Mouse (Mus musculus): Measurements from ENCODE around the gene Sorbs2. TPM values are rescaled to one million over a fixed set of nuclear protein-coding genes. Genes with fewer than 3 reads are reported as not detected.

Gene Sorbs2
- polyA plus RNA-seq, 1 experiment from 2014 or later, result 476 TPM

GRCm38 (mm10) chr8:45621576-45622178, 114.1 kb downstream of the Sorbs2 start:
- Histone ChIP-seq H3K4me2 (ENCODE audit: low read length) (no peak overlapping the region), H3K36me3 (ENCODE audit: control insufficient read depth, insufficient read depth, low read length) (no peaks in the 10 kb centered on the region), H3K9me3 (ENCODE audit: control insufficient read depth, low read length) (no peaks in the 10 kb centered on the region), H3K4me1 (ENCODE audit: control insufficient read depth in 2 of 2, insufficient read depth in 2 of 2, low read length in 2 of 2) (peaks cover 3 to 4% of the 10 kb centered on the region in 2 experiments; a peak in 2 of 4 replicates), H3K4me3 (ENCODE audit: control insufficient read depth in 1 of 2, insufficient read depth in 1 of 2, low read depth in 1 of 2, low read length in 2 of 2) (no peak overlapping the region), H3K9ac (ENCODE audit: low read length) (no peak overlapping the region), H3K27ac (replicated peaks in 1 of 2; ENCODE audit: control insufficient read depth in 1 of 2, insufficient read depth in 1 of 2, low read depth in 2 of 2, low read length in 2 of 2) (no peak overlapping the region), H3K27me3 (ENCODE audit: control insufficient read depth, insufficient read depth, low read length) (no peaks in the 10 kb centered on the region)
- WGBS, result 65% methylated on average over 15 of the region's 15 CpGs
- no peak for ATAC-seq (ENCODE audit: insufficient number of reproducible peaks, insufficient read depth, low FRiP score, low read depth)

GRCm38 (mm10) chr8:45626406-45626805, 118.8 kb downstream of the Sorbs2 start:
- H3K9ac ChIP-seq (ENCODE audit: low read length), result no peak overlapping the region
- no peaks in the 10 kb centered on the region for H3K36me3 ChIP-seq (ENCODE audit: control insufficient read depth, insufficient read depth, low read length)
- no peak overlapping the region for H3K27ac ChIP-seq (replicated peaks in 1 of 2; ENCODE audit: control insufficient read depth in 1 of 2, insufficient read depth in 1 of 2, low read depth in 2 of 2, low read length in 2 of 2)
- H3K4me3 ChIP-seq (ENCODE audit: control insufficient read depth in 1 of 2, insufficient read depth in 1 of 2, low read depth in 1 of 2, low read length in 2 of 2), result no peak overlapping the region
- 46% methylated on average over 5 of the region's 5 CpGs for WGBS
- ATAC-seq (ENCODE audit: insufficient number of reproducible peaks, insufficient read depth, low FRiP score, low read depth), result no peak
- H3K27me3 ChIP-seq (ENCODE audit: control insufficient read depth, insufficient read depth, low read length), result no peaks in the 10 kb centered on the region
- H3K4me2 ChIP-seq (ENCODE audit: low read length), result no peak overlapping the region
- H3K9me3 ChIP-seq (ENCODE audit: control insufficient read depth, low read length), result no peaks in the 10 kb centered on the region
- no peaks in the 10 kb centered on the region for H3K4me1 ChIP-seq (ENCODE audit: control insufficient read depth in 2 of 2, insufficient read depth in 2 of 2, low read length in 2 of 2)

GRCm38 (mm10) chr8:45627246-45628241, 120.0 kb downstream of the Sorbs2 start:
- H3K27me3 ChIP-seq (ENCODE audit: control insufficient read depth, insufficient read depth, low read length), result no peaks in the 10 kb centered on the region
- peak overlapping the region; percentile 77 to 97 for H3K27ac ChIP-seq (replicated peaks in 1 of 2; ENCODE audit: control insufficient read depth in 1 of 2, insufficient read depth in 1 of 2, low read depth in 2 of 2, low read length in 2 of 2)
- 1% methylated on average over 28 of the region's 28 CpGs for WGBS
- no peaks in the 10 kb centered on the region for H3K4me1 ChIP-seq (ENCODE audit: control insufficient read depth in 2 of 2, insufficient read depth in 2 of 2, low read length in 2 of 2)
- H3K36me3 ChIP-seq (ENCODE audit: control insufficient read depth, insufficient read depth, low read length), result no peaks in the 10 kb centered on the region
- peak; percentile 88 for ATAC-seq (ENCODE audit: insufficient number of reproducible peaks, insufficient read depth, low FRiP score, low read depth)
- H3K4me2 ChIP-seq (ENCODE audit: low read length), result peak overlapping the region; percentile 79
- peak overlapping the region; percentile 71 to 80 for H3K4me3 ChIP-seq (ENCODE audit: control insufficient read depth in 1 of 2, insufficient read depth in 1 of 2, low read depth in 1 of 2, low read length in 2 of 2)
- H3K9me3 ChIP-seq (ENCODE audit: control insufficient read depth, low read length), result no peaks in the 10 kb centered on the region
- H3K9ac ChIP-seq (ENCODE audit: low read length), result peak overlapping the region; percentile 91

- Histone ChIP-seq H3K27ac (replicated peaks in 1 of 2; ENCODE audit: control insufficient read depth in 1 of 2, insufficient read depth in 1 of 2, low read depth in 2 of 2, low read length in 2 of 2) (peak overlapping the region; percentile 77 to 97), H3K9ac (ENCODE audit: low read length) (peak overlapping the region; percentile 91), H3K9me3 (ENCODE audit: control insufficient read depth, low read length) (no peaks in the 10 kb centered on the region), H3K36me3 (ENCODE audit: control insufficient read depth, insufficient read depth, low read length) (no peaks in the 10 kb centered on the region), H3K4me2 (ENCODE audit: low read length) (peak overlapping the region; percentile 79), H3K4me3 (ENCODE audit: control insufficient read depth in 1 of 2, insufficient read depth in 1 of 2, low read depth in 1 of 2, low read length in 2 of 2) (peak overlapping the region; percentile 71 to 80), H3K4me1 (ENCODE audit: control insufficient read depth in 2 of 2, insufficient read depth in 2 of 2, low read length in 2 of 2) (peaks cover 0 to 3% of the 10 kb centered on the region in 2 experiments; a peak in 1 of 4 replicates), H3K27me3 (ENCODE audit: control insufficient read depth, insufficient read depth, low read length) (no peaks in the 10 kb centered on the region)
- WGBS, result 30% methylated on average over 9 of the region's 9 CpGs
- no peak for ATAC-seq (ENCODE audit: insufficient number of reproducible peaks, insufficient read depth, low FRiP score, low read depth)
These were observed 121.0 kb downstream of the Sorbs2 start for GRCm38 (mm10) chr8:45628421-45629065.

GRCm38 (mm10) chr8:45629066-45629430, 121.5 kb downstream of the Sorbs2 start:
- Histone ChIP-seq H3K9me3 (ENCODE audit: control insufficient read depth, low read length) (no peaks in the 10 kb centered on the region), H3K27me3 (ENCODE audit: control insufficient read depth, insufficient read depth, low read length) (no peaks in the 10 kb centered on the region), H3K36me3 (ENCODE audit: control insufficient read depth, insufficient read depth, low read length) (no peaks in the 10 kb centered on the region), H3K4me2 (ENCODE audit: low read length) (peak overlapping the region; percentile 79), H3K27ac (replicated peaks in 1 of 2; ENCODE audit: control insufficient read depth in 1 of 2, insufficient read depth in 1 of 2, low read depth in 2 of 2, low read length in 2 of 2) (peak overlapping the region; percentile 77 to 97), H3K4me3 (ENCODE audit: control insufficient read depth in 1 of 2, insufficient read depth in 1 of 2, low read depth in 1 of 2, low read length in 2 of 2) (peak overlapping the region; percentile 71 to 80), H3K4me1 (ENCODE audit: control insufficient read depth in 2 of 2, insufficient read depth in 2 of 2, low read length in 2 of 2) (peaks cover 0 to 5% of the 10 kb centered on the region in 2 experiments; a peak in 1 of 4 replicates), H3K9ac (ENCODE audit: low read length) (peak overlapping the region; percentile 91)
- WGBS, result 46% methylated on average over 8 of the region's 8 CpGs
- no peak for ATAC-seq (ENCODE audit: insufficient number of reproducible peaks, insufficient read depth, low FRiP score, low read depth)

GRCm38 (mm10) chr8:45631023-45631422, 123.4 kb downstream of the Sorbs2 start:
- Histone ChIP-seq H3K27ac (replicated peaks in 1 of 2; ENCODE audit: control insufficient read depth in 1 of 2, insufficient read depth in 1 of 2, low read depth in 2 of 2, low read length in 2 of 2) (no peak overlapping the region), H3K9ac (ENCODE audit: low read length) (peak overlapping the region; percentile 91; the same call in 1 of the 2 replicates), H3K36me3 (ENCODE audit: control insufficient read depth, insufficient read depth, low read length) (no peaks in the 10 kb centered on the region), H3K4me2 (ENCODE audit: low read length) (peak overlapping the region; percentile 79), H3K4me3 (ENCODE audit: control insufficient read depth in 1 of 2, insufficient read depth in 1 of 2, low read depth in 1 of 2, low read length in 2 of 2) (peak overlapping the region in 1 of 2 experiments; percentile 80; a peak in 1 of 4 replicates), H3K27me3 (ENCODE audit: control insufficient read depth, insufficient read depth, low read length) (no peaks in the 10 kb centered on the region), H3K4me1 (ENCODE audit: control insufficient read depth in 2 of 2, insufficient read depth in 2 of 2, low read length in 2 of 2) (peaks cover 3 to 11% of the 10 kb centered on the region in 2 experiments; a peak in 2 of 4 replicates), H3K9me3 (ENCODE audit: control insufficient read depth, low read length) (no peaks in the 10 kb centered on the region)
- no peak for ATAC-seq (ENCODE audit: insufficient number of reproducible peaks, insufficient read depth, low FRiP score, low read depth)
- 64% methylated on average over 7 of the region's 8 CpGs for WGBS

- H3K4me3 ChIP-seq (ENCODE audit: control insufficient read depth in 1 of 2, insufficient read depth in 1 of 2, low read depth in 1 of 2, low read length in 2 of 2), result no peak overlapping the region
- no peaks in the 10 kb centered on the region for H3K36me3 ChIP-seq (ENCODE audit: control insufficient read depth, insufficient read depth, low read length)
- H3K27me3 ChIP-seq (ENCODE audit: control insufficient read depth, insufficient read depth, low read length), result no peaks in the 10 kb centered on the region
- no peak overlapping the region for H3K27ac ChIP-seq (replicated peaks in 1 of 2; ENCODE audit: control insufficient read depth in 1 of 2, insufficient read depth in 1 of 2, low read depth in 2 of 2, low read length in 2 of 2)
- H3K9me3 ChIP-seq (ENCODE audit: control insufficient read depth, low read length), result no peaks in the 10 kb centered on the region
- no peak overlapping the region for H3K9ac ChIP-seq (ENCODE audit: low read length)
- ATAC-seq (ENCODE audit: insufficient number of reproducible peaks, insufficient read depth, low FRiP score, low read depth), result no peak
- 78% methylated on average over 6 of the region's 6 CpGs for WGBS
- peaks cover 6 to 30% of the 10 kb centered on the region in 2 experiments for H3K4me1 ChIP-seq (ENCODE audit: control insufficient read depth in 2 of 2, insufficient read depth in 2 of 2, low read length in 2 of 2)
- H3K4me2 ChIP-seq (ENCODE audit: low read length), result no peak overlapping the region
These were observed 127.6 kb downstream of the Sorbs2 start for GRCm38 (mm10) chr8:45635155-45635554.
